Mouse (Mus musculus) adrenal gland, adult 8-10 months (tissue): Measurements from ENCODE around the gene March6. TPM values are rescaled to one million over a fixed set of nuclear protein-coding genes. Genes with fewer than 3 reads are reported as not detected.

ENCODE experiments used
- DNase-seq: peaks from one replicate; pipeline ENCODE4 v3.0.0; 2022
- total RNA-seq, 4 experiments: library from RNA; stranded (reverse); gene quantifications; 2 replicates each; pipeline ENCODE4 v1.2.4; 2022

The March6 gene
- total RNA-seq, 4 experiments from 2014 or later, result 143 to 180 (median 160) TPM

GRCm38 (mm10) chr15:31542013-31542958 lies 11.4 kb upstream of the March6 start:
- DNase-seq, result no peak

GRCm38 (mm10) chr15:31540513-31540802 lies 9.6 kb upstream of the March6 start:
- DNase-seq, result no peak

GRCm38 (mm10) chr15:31539643-31540512 lies 9.0 kb upstream of the March6 start:
- no peak for DNase-seq

DNA sequence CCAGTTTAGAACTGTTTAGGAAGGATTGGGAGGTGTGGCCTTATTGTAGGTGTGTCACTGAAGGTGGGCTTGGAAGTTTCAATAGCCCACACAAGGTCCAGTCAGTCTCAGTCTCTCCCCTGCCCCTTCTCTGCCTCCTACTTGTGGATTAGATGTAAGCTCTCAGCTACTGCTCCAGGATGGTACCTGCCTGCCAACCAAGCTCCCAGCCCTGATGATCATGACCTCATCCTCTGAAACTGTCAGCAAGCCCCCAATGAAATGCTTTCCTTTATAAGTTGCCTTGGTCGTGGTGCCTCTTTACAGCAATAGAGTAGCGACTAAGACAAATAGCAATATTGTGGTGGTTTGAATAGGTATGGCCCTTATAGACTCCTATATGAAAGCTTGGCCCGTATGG lies 7.5 kb upstream of the March6 start:
- DNase-seq, result no peak

DNA sequence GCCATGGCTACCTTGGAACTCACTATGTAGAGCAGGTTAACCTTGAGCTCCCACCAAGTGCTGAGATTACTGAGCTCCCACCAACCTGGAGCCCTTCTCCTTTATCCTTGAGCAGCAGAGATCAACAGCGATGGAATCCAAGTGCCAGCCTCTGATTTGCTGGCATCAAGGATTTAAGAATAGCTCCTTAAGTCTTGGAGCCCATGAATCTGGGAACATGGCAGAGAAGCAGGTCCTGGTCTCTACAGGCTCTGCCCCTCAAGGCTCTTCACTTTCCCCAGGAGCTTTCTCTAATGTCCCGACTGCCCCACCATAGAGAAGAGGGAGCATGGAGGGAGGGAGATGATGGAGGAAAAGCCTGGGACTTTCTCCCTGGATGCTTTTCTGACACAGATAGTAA lies 6.9 kb upstream of the March6 start:
- no peak for DNase-seq

- DNase-seq, result peak; percentile 61
Measured at GRCm38 (mm10) chr15:31536051-31536737, 5.3 kb upstream of the March6 start.

GRCm38 (mm10) chr15:31535259-31535855 lies 4.5 kb upstream of the March6 start:
- no peak for DNase-seq

DNA sequence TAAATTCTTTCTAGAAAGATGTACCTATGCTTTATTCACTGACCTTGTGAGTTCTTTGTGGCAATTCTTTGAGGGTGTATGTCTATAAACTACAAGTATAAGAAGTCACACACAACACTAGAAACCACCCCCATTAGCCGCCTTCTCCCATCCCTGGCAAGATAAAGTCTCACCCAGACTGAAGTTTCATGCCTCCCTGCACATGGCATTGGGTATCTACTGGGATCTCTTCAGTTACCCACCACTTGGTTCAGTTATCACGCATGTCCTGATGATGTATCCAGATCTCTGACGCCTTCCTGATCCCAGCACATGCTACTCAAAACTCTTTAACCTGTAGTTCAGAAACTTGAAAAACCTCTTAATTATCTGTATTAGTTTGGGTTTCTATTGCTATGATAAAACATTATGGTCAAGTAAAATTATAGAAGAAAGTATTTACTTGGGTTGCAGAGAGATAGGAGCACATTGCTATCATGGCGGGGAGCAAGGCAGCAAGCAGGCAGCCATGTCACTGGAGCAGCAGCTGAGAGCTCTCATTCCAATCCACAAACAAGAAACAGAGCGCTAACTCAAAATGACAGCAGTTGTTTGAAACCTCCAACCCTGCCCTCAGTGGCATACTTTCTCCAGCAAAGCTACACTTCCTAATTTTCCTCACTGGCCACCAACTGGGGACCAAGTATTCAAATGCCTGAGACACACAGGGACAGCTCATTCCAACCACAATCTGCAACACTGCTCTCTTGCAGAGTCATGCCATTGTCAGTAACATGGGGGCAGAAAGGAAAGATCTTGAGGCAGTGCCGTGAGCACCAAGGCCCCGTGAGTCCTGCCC lies 3.8 kb upstream of the March6 start:
- DNase-seq, result no peak

GRCm38 (mm10) chr15:31533529-31533928 lies 2.7 kb upstream of the March6 start:
- no peak for DNase-seq

DNA sequence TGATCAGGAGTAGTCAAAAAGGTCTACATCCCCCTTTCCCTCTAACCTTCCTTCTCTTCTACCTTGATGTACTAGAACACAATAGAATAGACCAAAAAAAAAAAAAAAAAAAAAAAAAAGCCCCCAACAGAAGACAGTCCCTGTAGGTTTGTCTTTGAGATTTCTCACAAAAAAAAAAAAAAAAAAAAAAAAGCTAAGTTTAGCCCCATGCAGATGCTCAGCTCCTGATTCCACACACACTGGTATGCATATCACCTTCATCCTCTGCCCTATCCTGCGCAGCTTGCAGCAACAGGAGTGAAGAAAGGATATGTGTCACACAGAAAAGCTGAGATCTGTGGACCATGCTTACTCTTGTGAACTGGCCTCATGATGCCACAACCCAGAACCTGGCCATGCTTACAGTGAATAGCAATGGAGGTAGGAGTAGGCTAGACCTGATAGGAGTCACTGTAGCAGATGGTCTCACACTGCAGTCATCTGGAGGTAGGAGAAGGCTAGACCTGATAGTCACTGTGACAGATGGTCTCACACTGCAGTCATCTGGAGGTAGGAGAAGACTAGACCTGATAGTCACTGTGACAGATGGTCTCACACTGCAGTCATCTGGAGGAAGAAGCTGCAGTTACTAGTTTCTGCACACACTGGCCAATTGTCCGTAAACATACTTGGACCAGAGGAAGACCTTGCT lies 1.6 kb upstream of the March6 start:
- no peak for DNase-seq

GRCm38 (mm10) chr15:31531446-31532330 lies 835 bp upstream of the March6 start:
- DNase-seq, result no peak

GRCm38 (mm10) chr15:31529811-31530658 lies 818 bp downstream of the March6 start:
- DNase-seq, result peak; percentile 52

GRCm38 (mm10) chr15:31529103-31529502 lies 1.8 kb downstream of the March6 start:
- DNase-seq, result no peak

DNA sequence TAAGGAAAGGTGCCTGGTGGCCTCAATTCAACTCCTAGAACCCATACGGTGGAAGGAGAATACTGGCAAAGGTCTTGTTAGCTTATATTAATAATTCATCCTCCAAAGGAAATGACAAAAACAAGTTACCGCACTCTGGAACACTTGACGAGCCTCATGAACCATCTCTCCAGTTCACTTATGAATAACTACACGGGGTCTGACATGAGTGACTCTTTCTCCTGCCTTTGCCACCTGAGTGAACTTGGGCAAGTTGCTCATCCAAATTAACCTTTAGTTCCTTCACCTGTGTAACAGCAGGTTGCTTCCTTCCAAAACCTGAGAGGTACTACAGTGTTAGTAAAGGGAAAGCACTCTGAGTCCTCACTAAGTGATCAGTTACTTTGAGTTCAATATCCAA lies 2.4 kb downstream of the March6 start:
- no peak for DNase-seq

GRCm38 (mm10) chr15:31526463-31526862 lies 4.4 kb downstream of the March6 start:
- DNase-seq, result no peak

DNA sequence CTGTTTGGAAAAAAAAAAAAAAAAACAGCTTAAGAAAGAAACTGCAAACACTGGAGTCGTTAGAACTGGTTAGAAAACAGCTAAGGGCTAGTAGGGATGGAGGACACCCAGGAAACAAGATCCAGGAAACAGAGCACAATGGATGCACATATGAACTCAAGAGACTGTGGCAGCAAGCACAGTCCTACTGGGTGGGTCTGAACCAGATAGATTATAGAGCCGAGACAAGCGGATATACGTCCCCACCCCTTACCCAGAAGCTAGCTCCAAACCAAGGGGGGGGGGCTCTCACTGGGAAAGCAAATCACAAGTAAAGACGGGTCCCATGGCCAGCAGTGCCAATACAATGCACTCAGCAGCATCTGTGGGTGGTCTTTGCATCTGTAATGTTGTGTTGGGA lies 11.9 kb downstream of the March6 start:
- DNase-seq, result no peak

- no peak for DNase-seq
Measured at GRCm38 (mm10) chr15:31518371-31518770, 12.5 kb downstream of the March6 start.

- no peak for DNase-seq
Measured at GRCm38 (mm10) chr15:31517186-31517585, 13.7 kb downstream of the March6 start.

GRCm38 (mm10) chr15:31511795-31512194 lies 19.1 kb downstream of the March6 start:
- peak; percentile 32 for DNase-seq
